In the genomic region with DNA sequence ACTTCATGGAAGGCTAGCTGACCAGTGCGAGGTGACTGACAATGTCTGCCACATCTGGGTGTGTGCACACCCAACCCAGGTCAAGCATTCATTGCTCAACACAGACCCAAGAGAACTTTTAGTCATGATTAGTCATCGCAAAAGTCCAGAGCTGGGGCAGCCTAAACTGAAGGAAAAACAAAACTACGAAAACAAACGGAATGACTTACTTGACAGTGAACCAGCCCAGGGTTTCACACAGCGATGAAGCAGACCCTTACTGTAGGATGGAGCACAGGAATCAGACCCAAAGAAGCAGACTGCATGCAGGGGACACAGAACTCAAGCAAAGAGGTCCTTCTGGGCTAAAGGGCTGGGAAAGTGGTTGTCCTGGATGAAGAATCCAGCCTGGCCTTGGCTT, we compare ENCODE assay signal across 16 mouse cellular contexts. TPM values are rescaled to one million over a fixed set of nuclear protein-coding genes. Genes with fewer than 3 reads are reported as not detected.
DNase-seq lines count a peak whose midpoint lies in the region; ATAC-seq and TF ChIP-seq lines count a peak whose summit lies in the region.
"Had no signal": no experiment of that assay in that cellular context is flagged by ENCODE, and none has a peak within 500 bp of the region (broad histone marks: within the 10 kb centered on the region; RNA-seq: fewer than 3 reads in every experiment).

No protein-coding gene starts in this region.

- TF ChIP-seq POLR2A in heart, adult 2 months (IDR thresholded peaks at IDR 0.05; ENCODE audit: insufficient read depth, low read depth, low read length): no peak

- no peaks in the 10 kb centered on the region for H3K79me2 ChIP-seq in heart, adult 2 months (replicated peaks; ENCODE audit: control insufficient read depth, insufficient read depth, low read length)

- POLR2A ChIA-PET in Patski (lab: Charles Lee): no interaction called here

- no peaks in the 10 kb centered on the region for H3K36me3 ChIP-seq in heart, adult 2 months (ENCODE audit: control insufficient read depth, insufficient read depth, low read length)
- H3K36me3 ChIP-seq in heart, embryonic 12.5 days: peaks cover 10% of the 10 kb centered on the region; the same call in 1 of the 2 replicates
- H3K36me3 ChIP-seq: midbrain, embryonic 15.5 days; stomach, embryonic 15.5 days had no signal

- TF ChIP-seq CTCF in heart, adult 2 months (IDR thresholded peaks at IDR 0.05): no peak
- TF ChIP-seq CTCF in Patski (IDR thresholded peaks at IDR 0.05): no peak

- no peaks in the 10 kb centered on the region for H3K9me3 ChIP-seq in heart, embryonic 12.5 days (replicated peaks)
- H3K9me3 ChIP-seq: embryonic facial prominence, embryonic 15.5 days; hindbrain, embryonic 13.5 days; limb, embryonic 12.5 days; midbrain, embryonic 15.5 days; stomach, embryonic 15.5 days had no signal

- intact Hi-C loops in heart, adult 2 months (cut with DNase I): loop anchor here (1.0 to 5.0 kb wide), 2 partner anchors 50 to 156 kb away; partner anchors contain the start of gene Metrnl

- H3K4me2 ChIP-seq in heart, embryonic 12.5 days: no peak overlapping the region
- H3K4me2 ChIP-seq: embryonic facial prominence, embryonic 15.5 days; hindbrain, embryonic 13.5 days; limb, embryonic 12.5 days; midbrain, embryonic 15.5 days; stomach, embryonic 15.5 days had no signal

- DNase-seq in heart, adult 2 months: peak; percentile 54
- peak; percentile 96 for DNase-seq in 3T3-L1 (ENCODE audit: low read depth, low spot score)
- DNase-seq in Patski (ENCODE audit: low read depth, low spot score): no peak
- peak; percentile 59 for DNase-seq in heart, adult 9 months (ENCODE audit: low spot score in 2 of 2)
- no peak for DNase-seq in Muller cell, postnatal 12 days (ENCODE audit: inconsistent ontology term)
- no peak for DNase-seq in embryo, embryonic 10 days (ENCODE audit: low spot score)
- DNase-seq: layer of hippocampus, postnatal 36 days had no signal

- no peaks in the 10 kb centered on the region for H3K27me3 ChIP-seq in heart, adult 2 months (ENCODE audit: control insufficient read depth, insufficient read depth, low read length)
- H3K27me3 ChIP-seq in heart, embryonic 12.5 days (replicated peaks): no peaks in the 10 kb centered on the region
- no peaks in the 10 kb centered on the region for H3K27me3 ChIP-seq in Patski
- H3K27me3 ChIP-seq: embryonic facial prominence, embryonic 15.5 days; hindbrain, embryonic 13.5 days; limb, embryonic 12.5 days; midbrain, embryonic 15.5 days; stomach, embryonic 15.5 days had no signal

- WGBS in heart, adult 2 months: 80% methylated on average over 5 of the region's 5 CpGs
- whole genome bisulfite sequencing in heart, embryonic 12.5 days: 89% methylated on average over 5 of the region's 5 CpGs

- ATAC-seq in heart, embryonic 12.5 days (ENCODE audit: insufficient number of reproducible peaks, low FRiP score): no peak
- ATAC-seq in Patski: peak; percentile 58
- ATAC-seq: forebrain, embryonic 16.5 days; intestine, postnatal 0 days; midbrain, embryonic 15.5 days had no signal

- CTCF ChIA-PET in Patski (lab: Charles Lee): interaction anchor here (0.9 kb wide), 1 partner anchor 14 kb away, joined by 3 read pairs; no protein-coding TSS in a partner anchor

- H3K9ac ChIP-seq in heart, adult 2 months (ENCODE audit: low read depth, low read length): no peak overlapping the region
- H3K9ac ChIP-seq in heart, embryonic 12.5 days: no peak overlapping the region
- H3K9ac ChIP-seq: embryonic facial prominence, embryonic 15.5 days; hindbrain, embryonic 13.5 days; limb, embryonic 12.5 days; midbrain, embryonic 15.5 days; stomach, embryonic 15.5 days had no signal

- H3K4me3 ChIP-seq in heart, adult 2 months: no peak overlapping the region
- H3K4me3 ChIP-seq in heart, embryonic 12.5 days: no peak overlapping the region
- H3K4me3 ChIP-seq: embryonic facial prominence, embryonic 15.5 days; hindbrain, embryonic 13.5 days; limb, embryonic 12.5 days; midbrain, embryonic 15.5 days; stomach, embryonic 15.5 days had no signal

- H3K4me1 ChIP-seq in heart, adult 2 months (ENCODE audit: control insufficient read depth, insufficient read depth, low read length): peaks cover 8% of the 10 kb centered on the region
- H3K4me1 ChIP-seq in heart, embryonic 12.5 days (replicated peaks): peaks cover 21% of the 10 kb centered on the region
- H3K4me1 ChIP-seq: hindbrain, embryonic 13.5 days; limb, embryonic 12.5 days; midbrain, embryonic 15.5 days had no signal

- in situ Hi-C loops in Patski (cut with MboI; ENCODE audit: low pct_unique_long_range_greater_than_20kb): no loop called here

- no peak for TF ChIP-seq EP300 in heart, adult 2 months (IDR thresholded peaks at IDR 0.05; ENCODE audit: insufficient read depth, low read depth, low read length)

- peak overlapping the region; percentile 70 for H3K27ac ChIP-seq in heart, adult 2 months
- H3K27ac ChIP-seq in heart, embryonic 12.5 days (ENCODE audit: poor library complexity, severe bottlenecking): no peak overlapping the region
- H3K27ac ChIP-seq: embryonic facial prominence, embryonic 15.5 days; hindbrain, embryonic 13.5 days; limb, embryonic 12.5 days; macrophage; midbrain, embryonic 15.5 days; stomach, embryonic 15.5 days had no signal

RNA-seq across cellular contexts. Expression of gene B3gntl1, which starts 21.0 kb away (rescaled TPM):
- 1 to 10 TPM; 3.8 to 4.8 TPM for total RNA-seq in heart, adult 2 months (2021)
- polyA plus RNA-seq in heart, adult 2 months (2012; rRNA removed): 5.9 and 7.4 TPM in 2 replicates
- polyA plus RNA-seq in heart, embryonic 12.5 days (2016; fragmentation: Nextera tagmentation; extraction: Ambion mirVana): 5.9 and 7.7 TPM in 2 replicates
- 9.4 TPM for polyA plus RNA-seq in Patski (2021)

RNA-seq across cellular contexts. Expression of gene Metrnl, which starts 49.4 kb away (rescaled TPM):
- total RNA-seq in heart, adult 2 months (2021): 10 to 100 TPM; 18.0 to 21.2 TPM
- polyA plus RNA-seq in heart, adult 2 months (2012; rRNA removed): 20.4 and 27.1 TPM in 2 replicates
- 8.4 and 8.9 TPM in 2 replicates for polyA plus RNA-seq in heart, embryonic 12.5 days (2016; fragmentation: Nextera tagmentation; extraction: Ambion mirVana)
- polyA plus RNA-seq in Patski (2021): 89.5 TPM

Comparison
In these comparisons a context has a peak if more than half of its experiments do, and no peak if none do; other contexts are left out.
1. DNase-seq: peak in heart, adult 2 months (2 of 2), 3T3-L1 (single experiment) and heart, adult 9 months (2 of 2); none in Patski (single experiment), Muller cell, postnatal 12 days (single experiment) and embryo, embryonic 10 days (single experiment).